Mouse (Mus musculus): ENCODE results near the gene Ppm1a.

GRCm38 (mm10) chr12:72748841-72749240 lies 8.4 kb upstream of the Ppm1a start:
- no peak for TF ChIP-seq CTCF (IDR thresholded peaks at IDR 0.05)
- TF ChIP-seq EP300 (IDR thresholded peaks at IDR 0.05), result no peak
